Mouse (Mus musculus) cerebellum, adult 2 months (tissue): ENCODE results near the gene Gltp.

Experiments used
- CTCF ChIP-seq: fragments of 200-500 bp; IDR thresholded peaks from 2 replicates; pipeline ENCODE4 v1.5.1; 2011; ENCODE audit warnings: low read depth, mild to moderate bottlenecking, control low read depth, low read length, moderate library complexity, borderline replicate concordance; ENCODE audit not compliant: insufficient read depth
- POLR2A ChIP-seq: fragments of 200-500 bp; IDR thresholded peaks from 2 replicates; pipeline ENCODE4 v1.6.1; 2011; ENCODE audit warnings: low read length, control low read depth, borderline replicate concordance; ENCODE audit not compliant: insufficient read depth

DNA sequence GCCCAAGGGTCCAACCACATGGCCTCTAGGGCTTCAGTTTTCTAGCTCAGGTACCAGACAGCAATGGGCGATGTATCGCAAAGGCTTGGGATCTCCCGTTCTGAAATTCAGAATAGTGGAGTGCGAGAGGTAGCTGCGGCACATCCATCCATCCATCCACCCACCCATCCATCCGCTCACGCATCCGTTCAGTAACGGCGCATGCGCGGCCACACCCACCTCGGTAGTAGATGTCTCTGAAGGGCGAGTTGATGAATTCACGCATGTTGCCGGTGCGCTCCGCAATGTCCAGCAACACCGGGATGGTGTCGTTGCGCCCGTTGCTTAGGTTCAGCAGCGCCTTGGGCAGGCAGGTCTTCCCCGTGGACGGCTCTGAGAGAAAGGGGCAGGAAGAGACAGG is 54.7 kb downstream of the Gltp start:
- no peak for TF ChIP-seq POLR2A
- no peak for TF ChIP-seq CTCF
